Mouse (Mus musculus): ENCODE measurements at regions not wholly inside any gene's neighbourhood (a gene's known extent, or its start where the extent isn't known, plus 50 kb on each side); places are given as distances from the start of the nearest gene placed in this dataset.

GRCm38 (mm10) chr13:85509671-85510070 is 220.7 kb upstream of the Rasa1 start:
- TF ChIP-seq CTCF (IDR thresholded peaks at IDR 0.05; ENCODE audit: low read depth), result no peak; the same call in 1 of the 2 replicates
- TF ChIP-seq EP300 (IDR thresholded peaks at IDR 0.05; ENCODE audit: low read depth), result no peak

Data from heart, postnatal 0 days (tissue).